Mouse (Mus musculus) small intestine, adult 2 months (tissue): Measurements from ENCODE around the gene Coa3. TPM values are rescaled to one million over a fixed set of nuclear protein-coding genes. Genes with fewer than 3 reads are reported as not detected.

Experiments used
- H3K27ac ChIP-seq: fragments of 200-500 bp; 2 replicates; pipeline ENCODE4 v1.5.1; 2012; ENCODE audit warnings: low read depth, low read length, control low read depth, inconsistent platforms; ENCODE audit not compliant: insufficient read depth
- H3K27me3 ChIP-seq: fragments of 200-500 bp; 2 replicates; pipeline ENCODE4 v1.6.1; 2012; ENCODE audit warnings: mild to moderate bottlenecking, moderate library complexity, low read length, inconsistent platforms; ENCODE audit not compliant: control insufficient read depth, insufficient read depth
- H3K36me3 ChIP-seq: fragments of 200-500 bp; 2 replicates; pipeline ENCODE4 v1.6.1; 2012; ENCODE audit warnings: mild to moderate bottlenecking, low read length, control low read depth, inconsistent platforms; ENCODE audit not compliant: control insufficient read depth, insufficient read depth
- H3K4me1 ChIP-seq: fragments of 200-500 bp; 2 replicates; pipeline ENCODE4 v1.6.1; 2012; ENCODE audit warnings: low read length, inconsistent platforms, mixed read lengths; ENCODE audit not compliant: control insufficient read depth, insufficient read depth, insufficient read length
- H3K4me3 ChIP-seq: fragments of 200-500 bp; 2 replicates; pipeline ENCODE4 v1.5.1; 2012; ENCODE audit warnings: low read depth, mild to moderate bottlenecking, control low read depth, inconsistent platforms, low read length, moderate library complexity
- CTCF ChIP-seq: fragments of 200-500 bp; IDR thresholded peaks from 2 replicates; pipeline ENCODE4 v1.5.1; 2012; ENCODE audit warnings: low read depth, mild to moderate bottlenecking, control low read depth, inconsistent platforms, low read length, moderate library complexity, mixed read lengths; ENCODE audit not compliant: insufficient replicate concordance, insufficient read length; ENCODE audit errors: extremely low read depth
- POLR2A ChIP-seq: fragments of 200-500 bp; IDR thresholded peaks from 2 replicates; pipeline ENCODE4 v1.6.1; 2012; ENCODE audit warnings: low read depth, mild to moderate bottlenecking, control low read depth, inconsistent platforms, low read length, moderate library complexity
- WGBS: fragments of 180-500 bp; shearing (Covaris S2); methylation state at CpG from one replicate; pipeline ENCODE4 v1.1.7; 2018; 5-methylcytosine and 5-hydroxymethylcytosine counted together
- polyA plus RNA-seq: library from polyadenylated mRNA; depleted of rRNA; stranded (reverse); fragments of >200 nt; gene quantifications from 2 replicates; pipeline ENCODE4 v1.2.3, GENCODE M21; 2012; rRNA removed

Coa3 gene
- polyA plus RNA-seq, 1 experiment: 479 TPM

DNA sequence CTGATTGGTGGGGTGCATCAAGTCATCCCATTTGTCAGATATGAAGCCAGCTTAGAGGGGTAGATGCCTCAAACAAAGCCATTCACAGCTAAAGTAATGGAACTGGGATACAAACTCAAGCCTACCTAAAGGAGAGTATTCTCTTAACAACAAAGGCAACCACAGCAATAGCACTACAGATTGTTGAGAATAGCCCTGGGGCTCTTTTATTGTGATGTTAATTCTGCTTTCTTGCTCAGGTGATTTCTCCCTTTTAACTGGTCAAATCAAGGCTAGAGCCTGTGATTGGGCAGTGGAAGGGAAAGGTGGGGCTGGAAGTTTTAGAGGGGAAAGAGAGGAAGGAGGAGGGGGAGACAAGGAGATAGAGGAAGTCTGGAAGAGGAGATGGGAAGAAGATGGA lies 44.8 kb downstream of the Coa3 start:
- no peak for TF ChIP-seq POLR2A
- no peak for TF ChIP-seq CTCF
- Histone ChIP-seq H3K27ac (no peak overlapping the region), H3K36me3 (no peaks in the 10 kb centered on the region), H3K27me3 (no peaks in the 10 kb centered on the region), H3K4me1 (peaks cover 8% of the 10 kb centered on the region), H3K4me3 (no peak overlapping the region)

DNA sequence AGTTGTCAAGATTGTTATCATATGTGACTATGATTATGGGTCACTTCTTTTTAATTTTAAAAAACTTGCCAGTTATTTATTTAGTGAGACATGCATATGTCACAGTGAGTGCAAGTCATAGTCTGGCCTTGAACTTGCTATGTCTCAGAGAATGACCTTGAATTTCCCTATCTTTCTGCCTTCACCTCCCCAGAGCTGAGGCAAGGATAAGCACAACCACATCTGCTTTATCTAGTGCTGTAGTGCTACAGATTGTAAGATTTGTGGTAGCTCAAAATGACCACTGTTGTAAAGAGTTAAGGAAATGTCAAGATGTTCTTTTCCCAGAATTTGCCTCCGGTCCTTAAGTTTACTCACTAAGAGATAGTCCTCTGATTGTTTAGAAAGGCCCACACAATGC lies 45.7 kb downstream of the Coa3 start:
- 63% methylated on average over 1 of the region's 1 CpGs for WGBS
- H3K36me3 ChIP-seq: no peaks in the 10 kb centered on the region

DNA sequence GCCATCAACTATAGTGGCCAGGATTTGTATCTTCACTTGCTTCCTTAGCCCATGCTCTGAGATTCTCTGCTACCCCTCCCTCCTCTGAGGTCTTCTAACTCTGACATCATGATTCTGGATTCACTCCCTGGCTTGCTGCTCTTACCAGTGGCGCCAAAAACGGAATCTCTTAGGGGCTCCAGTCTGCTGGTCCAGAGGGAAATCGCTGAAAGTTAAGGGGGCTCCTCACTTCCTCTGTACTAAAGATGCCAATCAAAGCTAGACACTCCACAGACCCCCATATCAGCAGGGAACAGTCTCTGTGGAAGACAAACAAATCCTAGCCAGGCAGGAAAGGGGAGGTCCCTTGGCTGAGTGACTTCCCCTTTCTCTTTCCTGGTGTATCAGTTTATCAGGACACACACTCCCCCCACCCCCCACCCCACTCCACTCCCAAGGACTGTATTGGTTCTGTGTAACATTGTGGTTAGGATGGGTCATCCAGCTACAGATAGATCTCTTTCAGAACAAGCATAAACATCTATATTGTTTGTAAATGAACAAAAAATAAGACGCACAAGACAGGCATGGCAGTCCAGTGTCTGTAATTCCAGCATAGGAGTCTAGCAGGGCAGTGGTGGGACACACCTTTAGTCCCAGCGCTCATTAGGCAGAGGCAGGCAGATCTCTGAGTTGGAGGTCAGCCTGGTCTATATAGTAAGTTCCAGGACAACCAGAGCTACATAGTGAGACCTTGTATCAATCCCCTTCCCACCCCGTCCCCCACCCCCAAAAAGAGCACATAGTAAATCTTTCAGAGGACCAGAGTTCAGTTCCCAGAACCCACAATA lies 46.7 kb downstream of the Coa3 start:
- 59% methylated on average over 6 of the region's 6 CpGs for WGBS
- Histone ChIP-seq H3K27me3 (no peaks in the 10 kb centered on the region), H3K4me3 (peak overlapping the region; percentile 7; the same call in 1 of the 2 replicates), H3K4me1 (peaks cover 8% of the 10 kb centered on the region), H3K36me3 (no peaks in the 10 kb centered on the region), H3K27ac (peak overlapping the region; percentile 79)
- TF ChIP-seq POLR2A: no peak
- TF ChIP-seq CTCF: no peak

More for the DNA sequence above, 45.7 kb downstream of the Coa3 start:
- Histone ChIP-seq H3K27ac (no peak overlapping the region), H3K4me3 (no peak overlapping the region), H3K27me3 (no peaks in the 10 kb centered on the region), H3K4me1 (peaks cover 8% of the 10 kb centered on the region)
- TF ChIP-seq CTCF (no peak), POLR2A (no peak)

DNA sequence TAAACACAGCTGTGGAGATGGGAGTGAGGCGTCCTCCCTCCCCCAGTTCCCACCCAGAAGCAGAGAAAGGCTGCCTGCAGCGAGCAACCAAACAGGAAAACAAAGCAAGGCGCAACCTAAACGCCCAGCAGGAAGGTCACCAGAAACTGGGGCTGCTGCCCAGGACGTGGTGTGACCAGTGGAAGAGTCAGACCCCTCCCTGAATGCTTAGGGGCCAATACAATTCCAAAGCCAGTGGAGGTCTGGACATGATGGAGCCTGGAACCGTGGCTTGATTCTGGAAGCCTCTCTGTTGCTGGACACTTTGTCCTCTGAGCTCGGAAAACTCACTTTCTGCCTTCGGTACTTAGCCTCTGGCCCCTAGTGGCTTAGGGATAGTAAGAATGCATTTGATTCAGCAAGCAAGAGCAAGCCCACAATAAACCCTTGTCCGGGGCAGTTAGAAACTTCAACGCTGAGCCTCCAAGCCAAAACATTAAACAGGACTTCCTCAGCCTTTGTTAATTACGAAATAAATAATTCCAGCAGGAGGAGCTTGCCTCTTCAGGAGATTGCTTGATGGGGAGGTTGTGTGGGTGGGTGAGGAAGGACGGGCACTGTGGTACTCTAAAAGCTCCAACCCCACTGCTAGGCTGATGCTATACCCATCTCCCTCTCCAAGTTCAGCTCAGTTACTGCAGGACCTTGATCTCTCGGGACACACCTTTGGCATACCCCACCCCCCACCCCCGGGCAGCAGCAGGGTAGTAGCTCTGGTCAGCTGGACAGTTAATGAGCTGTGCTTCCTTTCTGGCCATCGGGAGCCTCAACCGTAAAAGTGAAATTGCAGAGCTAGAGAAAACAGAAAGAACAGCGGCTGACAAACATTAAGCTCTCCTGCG lies 47.7 kb downstream of the Coa3 start:
- Histone ChIP-seq H3K36me3 (no peaks in the 10 kb centered on the region), H3K27ac (peak overlapping the region; percentile 79), H3K27me3 (no peaks in the 10 kb centered on the region), H3K4me3 (peak overlapping the region; percentile 41), H3K4me1 (peaks cover 11% of the 10 kb centered on the region)
- WGBS: 17% methylated on average over 18 of the region's 18 CpGs
- TF ChIP-seq CTCF (no peak), POLR2A (no peak)

DNA sequence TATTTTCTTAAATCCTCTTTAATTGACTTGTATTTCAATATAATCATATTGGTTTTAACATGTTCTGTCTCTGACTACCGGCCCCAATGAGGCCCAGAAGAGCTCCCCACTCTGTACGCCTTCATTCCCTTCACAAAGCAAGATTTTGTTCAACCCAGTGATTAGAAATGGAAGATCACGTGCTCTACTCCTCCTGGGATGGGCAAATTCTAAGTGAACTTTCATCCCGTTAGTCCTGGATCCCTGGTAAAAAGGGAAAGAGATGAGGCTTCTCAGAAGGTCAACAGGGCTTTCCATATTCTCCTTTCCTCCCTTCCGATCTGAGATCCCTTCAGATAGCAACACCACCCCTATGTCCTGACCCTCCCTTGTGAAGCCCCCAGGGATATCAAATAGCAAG lies 48.4 kb downstream of the Coa3 start:
- Histone ChIP-seq H3K36me3 (no peaks in the 10 kb centered on the region), H3K27ac (peak overlapping the region; percentile 79), H3K4me3 (0 out of 2 replicates have a peak overlapping the region, but pooled peaks have one; percentile 41), H3K27me3 (no peaks in the 10 kb centered on the region), H3K4me1 (peaks cover 11% of the 10 kb centered on the region)
- TF ChIP-seq POLR2A (no peak), CTCF (no peak)
- 47% methylated on average over 5 of the region's 5 CpGs for WGBS

DNA sequence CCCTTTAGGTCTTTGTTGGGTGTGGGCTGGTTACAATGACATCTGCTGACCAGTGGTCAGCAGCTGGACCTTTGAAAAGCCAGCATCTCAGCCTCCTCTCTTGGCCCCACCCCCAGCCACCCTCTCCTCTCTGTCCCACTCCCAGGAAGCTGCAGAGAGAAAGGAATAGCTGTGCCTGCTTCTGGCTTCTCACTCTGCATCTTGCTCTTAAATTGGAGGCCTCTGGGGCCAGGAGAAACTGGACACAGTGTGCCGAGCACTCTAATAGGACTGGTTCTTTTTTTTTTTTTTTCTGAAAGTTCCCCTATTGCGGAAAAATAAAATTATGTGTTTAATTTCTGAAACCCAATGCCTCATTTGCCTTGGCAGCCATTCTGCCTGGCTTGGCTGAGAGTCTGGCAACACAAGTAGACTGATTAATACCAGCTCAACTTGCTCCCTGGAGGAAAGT lies 48.8 kb downstream of the Coa3 start:
- 68% methylated on average over 2 of the region's 2 CpGs for WGBS
- Histone ChIP-seq H3K27ac (peak overlapping the region; percentile 79), H3K36me3 (no peaks in the 10 kb centered on the region), H3K4me1 (peaks cover 11% of the 10 kb centered on the region), H3K4me3 (no peak overlapping the region), H3K27me3 (no peaks in the 10 kb centered on the region)
- TF ChIP-seq POLR2A: no peak
- TF ChIP-seq CTCF: no peak

DNA sequence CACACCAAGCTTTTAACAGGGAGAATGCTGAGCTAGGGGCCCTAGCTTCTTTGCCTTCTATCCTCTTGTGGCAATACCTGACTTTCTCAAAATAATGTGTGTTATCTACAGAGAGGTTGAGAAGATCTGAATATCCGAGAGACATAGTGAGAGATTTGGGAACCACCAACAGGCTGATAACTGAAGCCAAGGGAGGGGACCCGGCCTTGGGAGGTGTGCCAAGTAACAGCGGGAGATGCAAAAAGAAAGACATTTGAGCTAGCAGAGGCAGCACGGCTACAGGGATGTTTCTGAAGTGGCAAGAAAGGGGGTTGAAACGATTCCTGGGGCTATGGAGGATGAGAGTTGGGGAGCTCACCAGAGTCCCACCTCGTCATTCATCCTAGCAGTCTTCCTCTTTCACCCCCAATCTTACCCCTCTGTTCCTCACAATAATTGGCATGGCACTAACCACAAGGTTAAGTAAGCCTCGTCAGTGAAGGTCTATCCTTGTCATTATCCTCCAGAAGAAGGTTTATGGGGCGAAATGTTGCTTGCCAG lies 49.5 kb downstream of the Coa3 start:
- Histone ChIP-seq H3K27me3 (no peaks in the 10 kb centered on the region), H3K36me3 (no peaks in the 10 kb centered on the region), H3K4me3 (no peak overlapping the region), H3K4me1 (peaks cover 11% of the 10 kb centered on the region), H3K27ac (0 out of 2 replicates have a peak overlapping the region, but pooled peaks have one; percentile 79)
- WGBS: 46% methylated on average over 8 of the region's 8 CpGs
- TF ChIP-seq POLR2A: no peak
- no peak for TF ChIP-seq CTCF

Other genes with a start within 250 kb of the Coa3 start
- gene Naglu, start 209.1 kb downstream of the Coa3 start, polyA plus RNA-seq: 11.8 and 19.1 TPM in 2 replicates
- 0.20 and 0.28 TPM in 2 replicates for gene Hsd17b1, start 200.7 kb downstream of the Coa3 start, polyA plus RNA-seq
- 26.3 and 38.9 TPM in 2 replicates for gene Coasy, start 196.5 kb downstream of the Coa3 start, polyA plus RNA-seq
- gene Mlx, start 191.8 kb downstream of the Coa3 start, polyA plus RNA-seq: 54.1 and 100 TPM in 2 replicates
- gene Psmc3ip, start 183.7 kb downstream of the Coa3 start, polyA plus RNA-seq: 0.22 and 0.46 TPM in 2 replicates
- 27.3 and 55.0 TPM in 2 replicates for gene Retreg3, start 159.2 kb downstream of the Coa3 start, polyA plus RNA-seq
- 13.2 and 16.2 TPM in 2 replicates for gene Tubg1, start 159.2 kb downstream of the Coa3 start, polyA plus RNA-seq
- 1.1 and 2.2 TPM in 2 replicates for gene Tubg2, start 123.2 kb downstream of the Coa3 start, polyA plus RNA-seq
- gene Cntnap1, start 108.6 kb downstream of the Coa3 start, polyA plus RNA-seq: 2.7 and 2.8 TPM in 2 replicates
- gene Plekhh3, start 107.8 kb downstream of the Coa3 start, polyA plus RNA-seq: 33.0 and 84.5 TPM in 2 replicates
- 18.4 and 25.7 TPM in 2 replicates for gene Ccr10, start 103.7 kb downstream of the Coa3 start, polyA plus RNA-seq
- gene Ezh1, start 52.7 kb downstream of the Coa3 start, polyA plus RNA-seq: 7.9 and 20.0 TPM in 2 replicates
- 15.1 and 25.8 TPM in 2 replicates for gene Ramp2, start 33.1 kb downstream of the Coa3 start, polyA plus RNA-seq
- 28.9 and 64.8 TPM in 2 replicates for gene Vps25, start 25.4 kb downstream of the Coa3 start, polyA plus RNA-seq
- gene Wnk4, start 18.5 kb downstream of the Coa3 start, polyA plus RNA-seq: 3.0 and 7.9 TPM in 2 replicates
- gene Cntd1, start 102 bp downstream of the Coa3 start, polyA plus RNA-seq: 0.09 and 0.20 TPM in 2 replicates
- 157 and 163 TPM in 2 replicates for gene Becn1, start 23.2 kb upstream of the Coa3 start, polyA plus RNA-seq
- 19.9 and 36.7 TPM in 2 replicates for gene Psme3, start 37.1 kb upstream of the Coa3 start, polyA plus RNA-seq
- 2.7 and 5.9 TPM in 2 replicates for gene Aoc2, start 45.9 kb upstream of the Coa3 start, polyA plus RNA-seq
- gene Aoc3, start 51.5 kb upstream of the Coa3 start, polyA plus RNA-seq: 6.6 and 8.9 TPM in 2 replicates
- 8.8 and 9.7 TPM in 2 replicates for gene G6pc, start 88.4 kb upstream of the Coa3 start, polyA plus RNA-seq
- 8.5 and 10.8 TPM in 2 replicates for gene Aarsd1, start 138.5 kb upstream of the Coa3 start, polyA plus RNA-seq
- 0.11 TPM in 1 of 2 replicates, not detected in the other for gene Gm27029, start 145.7 kb upstream of the Coa3 start, polyA plus RNA-seq
- gene Rundc1, start 146.0 kb upstream of the Coa3 start, polyA plus RNA-seq: 15.4 and 23.7 TPM in 2 replicates
- gene Ptges3l, start 146.2 kb upstream of the Coa3 start, polyA plus RNA-seq: 0.51 and 0.89 TPM in 2 replicates
- gene Rpl27, start 163.2 kb upstream of the Coa3 start, polyA plus RNA-seq: 178 and 244 TPM in 2 replicates
- gene Ifi35, start 169.3 kb upstream of the Coa3 start, polyA plus RNA-seq: 44.3 and 123 TPM in 2 replicates
- gene Rnd2, start 185.9 kb upstream of the Coa3 start, polyA plus RNA-seq: 18.5 and 28.1 TPM in 2 replicates
- gene Vat1, start 187.1 kb upstream of the Coa3 start, polyA plus RNA-seq: 92.5 and 272 TPM in 2 replicates